Mouse (Mus musculus) common myeloid progenitor, adult 5-6 weeks (primary cell): ENCODE data around the gene Gm13723. TPM values are rescaled to one million over a fixed set of nuclear protein-coding genes. Genes with fewer than 3 reads are reported as not detected.

ENCODE experiments used
- ATAC-seq: replicated peaks from 2 replicates; pipeline ENCODE4 v1.8.0; 2016; ENCODE audit warnings: low read depth, mild to moderate bottlenecking, moderate TSS enrichment, inconsistent platforms; ENCODE audit not compliant: poor library complexity, severe bottlenecking
- total RNA-seq: library from RNA; stranded (forward); fragments of 200-1000, 187-1606 nt; gene quantifications from 2 replicates; pipeline ENCODE4 v1.2.3, GENCODE M21; 2017

Gm13723 gene
- not detected in 2 replicates for total RNA-seq

DNA sequence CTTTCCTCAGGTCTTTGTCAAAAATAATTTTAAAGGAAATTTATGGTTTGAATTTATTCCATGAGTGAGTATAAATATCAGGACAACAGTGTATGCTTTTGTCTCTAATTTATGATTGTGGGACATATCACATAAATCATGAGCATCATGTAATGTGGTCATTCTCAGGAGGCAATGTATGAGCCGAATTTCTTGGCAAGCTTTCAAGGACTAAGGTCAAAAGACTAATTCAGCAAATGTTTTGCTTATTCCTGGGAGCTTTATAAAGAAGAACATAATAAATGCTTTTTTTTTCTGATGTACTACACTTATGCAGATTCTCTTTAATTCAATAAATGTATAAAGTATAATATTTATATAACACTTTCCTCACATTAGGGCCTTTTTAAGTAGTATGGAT lies at the start of gene Gm13723:
Gene Gm13723 (minus strand): TSS at position 101 of the 400 bp plus-strand sequence.
- no peak for ATAC-seq

GRCm38 (mm10) chr2:86905647-86906046 lies 31.0 kb upstream of the Gm13723 start:
- ATAC-seq, result no peak

DNA sequence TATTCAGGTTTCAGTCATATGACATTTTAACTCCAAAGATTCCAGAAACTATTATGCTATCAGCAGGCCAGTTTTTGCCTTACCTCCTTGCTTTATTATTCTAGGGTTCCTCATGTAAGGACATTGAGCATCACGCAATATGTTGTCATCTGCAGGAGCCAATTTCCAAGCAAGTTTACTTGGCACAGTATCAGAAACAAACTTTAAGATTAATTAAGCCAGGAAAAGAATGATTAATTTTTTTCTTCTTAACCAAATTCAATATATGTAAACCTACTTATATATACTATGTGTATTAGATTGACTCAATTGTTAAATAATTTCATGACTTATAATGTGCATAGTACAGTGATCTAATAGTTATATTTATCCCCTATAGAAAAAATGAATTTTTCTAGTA lies 17.5 kb upstream of the Gm13723 start, which contains the start of gene Olfr1097:
Gene Olfr1097 (minus strand): TSS at position 101 of the 400 bp plus-strand sequence.
- ATAC-seq, result no peak

GRCm38 (mm10) chr2:86851596-86851995 lies 23.0 kb downstream of the Gm13723 start, which contains the start of gene Olfr1095:
Gene Olfr1095 (minus strand): TSS chr2:86851696.
- no peak for ATAC-seq

GRCm38 (mm10) chr2:86824363-86824762 lies 50.2 kb downstream of the Gm13723 start, which contains the start of gene Olfr1094:
Gene Olfr1094 (plus strand): TSS chr2:86824663.
- no peak for ATAC-seq

Other genes starting within 250 kb of the Gm13723 start
- gene Olfr1084, start 235.1 kb downstream of the Gm13723 start, total RNA-seq, result not detected in 2 replicates
- gene Olfr1085, start 212.8 kb downstream of the Gm13723 start, total RNA-seq, result not detected in 2 replicates
- gene Olfr1086, start 194.7 kb downstream of the Gm13723 start, total RNA-seq, result not detected in 2 replicates
- gene Olfr1087, start 176.4 kb downstream of the Gm13723 start, total RNA-seq, result not detected in 2 replicates
- not detected in 2 replicates for gene Olfr1089, start 141.1 kb downstream of the Gm13723 start, total RNA-seq
- gene Olfr1090, start 115.8 kb downstream of the Gm13723 start, total RNA-seq, result not detected in 2 replicates
- not detected in 2 replicates for gene Olfr1093, start 92.3 kb downstream of the Gm13723 start, total RNA-seq
- not detected in 2 replicates for gene Olfr141, start 64.8 kb downstream of the Gm13723 start, total RNA-seq
- not detected in 2 replicates for gene Olfr1094, start 50.1 kb downstream of the Gm13723 start, total RNA-seq
- gene Olfr1095, start 23.1 kb downstream of the Gm13723 start, total RNA-seq, result not detected in 2 replicates
- not detected in 2 replicates for gene Olfr1097, start 17.4 kb upstream of the Gm13723 start, total RNA-seq
- gene Olfr1098, start 49.7 kb upstream of the Gm13723 start, total RNA-seq, result not detected in 2 replicates
- gene Olfr1099, start 85.9 kb upstream of the Gm13723 start, total RNA-seq, result not detected in 2 replicates
- not detected in 2 replicates for gene Olfr1100, start 105.2 kb upstream of the Gm13723 start, total RNA-seq
- not detected in 2 replicates for gene Olfr1101, start 116.4 kb upstream of the Gm13723 start, total RNA-seq
- not detected in 2 replicates for gene Olfr1102, start 123.6 kb upstream of the Gm13723 start, total RNA-seq
- not detected in 2 replicates for gene Olfr1104, start 152.3 kb upstream of the Gm13723 start, total RNA-seq
- not detected in 2 replicates for gene Olfr1105, start 161.7 kb upstream of the Gm13723 start, total RNA-seq
- gene Olfr1106, start 177.5 kb upstream of the Gm13723 start, total RNA-seq, result not detected in 2 replicates
- not detected in 2 replicates for gene Olfr1107, start 201.0 kb upstream of the Gm13723 start, total RNA-seq
- gene Olfr1109, start 221.2 kb upstream of the Gm13723 start, total RNA-seq, result not detected in 2 replicates
- not detected in 2 replicates for gene Olfr259, start 239.8 kb upstream of the Gm13723 start, total RNA-seq